Mouse (Mus musculus): ENCODE results near the gene Grk6. TPM values are rescaled to one million over a fixed set of nuclear protein-coding genes. Genes with fewer than 3 reads are reported as not detected.

Gene Grk6
- polyA plus RNA-seq, 1 experiment from 2014 or later = 8.4 TPM

- WGBS (ENCODE audit: missing documents) = 9% methylated on average over 3 of the region's 3 CpGs
- Histone ChIP-seq H3K79me2 (ENCODE audit: inconsistent target) (no peaks in the 10 kb centered on the region), H3K27ac (no peak overlapping the region), H3K36me3 (ENCODE audit: inconsistent target) (0 out of 2 replicates have a peak, but pooled peaks cover 2% of the 10 kb centered on the region), H3K4me3 (ENCODE audit: inconsistent target) (no peak overlapping the region)
These were observed 20.3 kb downstream of the Grk6 start for GRCm38 (mm10) chr13:55465184-55465583.

- Histone ChIP-seq H3K27ac (no peak overlapping the region), H3K79me2 (ENCODE audit: inconsistent target) (no peaks in the 10 kb centered on the region), H3K4me3 (ENCODE audit: inconsistent target) (no peak overlapping the region), H3K36me3 (ENCODE audit: inconsistent target) (no peaks in the 10 kb centered on the region)
- WGBS (ENCODE audit: missing documents) = 29% methylated on average over 5 of the region's 5 CpGs
These were observed 21.1 kb downstream of the Grk6 start for GRCm38 (mm10) chr13:55465830-55466440.

- Histone ChIP-seq H3K27ac (no peak overlapping the region), H3K36me3 (ENCODE audit: inconsistent target) (no peaks in the 10 kb centered on the region), H3K4me3 (ENCODE audit: inconsistent target) (no peak overlapping the region), H3K79me2 (ENCODE audit: inconsistent target) (no peaks in the 10 kb centered on the region)
- WGBS (ENCODE audit: missing documents) = 54% methylated on average over 13 of the region's 13 CpGs
These were observed 24.1 kb downstream of the Grk6 start for GRCm38 (mm10) chr13:55468851-55469560.

GRCm38 (mm10) chr13:55470372-55470771 is 25.5 kb downstream of the Grk6 start:
- H3K79me2 ChIP-seq (ENCODE audit: inconsistent target) = no peaks in the 10 kb centered on the region
- H3K27ac ChIP-seq = no peak overlapping the region
- H3K4me3 ChIP-seq (ENCODE audit: inconsistent target) = no peak overlapping the region
- WGBS (ENCODE audit: missing documents) = 72% methylated on average over 9 of the region's 9 CpGs
- no peaks in the 10 kb centered on the region for H3K36me3 ChIP-seq (ENCODE audit: inconsistent target)

GRCm38 (mm10) chr13:55471156-55471818 is 26.4 kb downstream of the Grk6 start:
- Histone ChIP-seq H3K4me3 (ENCODE audit: inconsistent target) (no peak overlapping the region), H3K79me2 (ENCODE audit: inconsistent target) (no peaks in the 10 kb centered on the region), H3K27ac (no peak overlapping the region), H3K36me3 (ENCODE audit: inconsistent target) (no peaks in the 10 kb centered on the region)
- 2% methylated on average over 49 of the region's 54 CpGs for WGBS (ENCODE audit: missing documents)

- H3K36me3 ChIP-seq (ENCODE audit: inconsistent target) = no peaks in the 10 kb centered on the region
- H3K79me2 ChIP-seq (ENCODE audit: inconsistent target) = no peaks in the 10 kb centered on the region
- no peak overlapping the region for H3K4me3 ChIP-seq (ENCODE audit: inconsistent target)
- under 1% methylated on average over 31 of the region's 31 CpGs for WGBS (ENCODE audit: missing documents)
- no peak overlapping the region for H3K27ac ChIP-seq
These were observed 26.9 kb downstream of the Grk6 start for GRCm38 (mm10) chr13:55471819-55472131.

GRCm38 (mm10) chr13:55472132-55473022 is 27.5 kb downstream of the Grk6 start:
- Histone ChIP-seq H3K79me2 (ENCODE audit: inconsistent target) (no peaks in the 10 kb centered on the region), H3K36me3 (ENCODE audit: inconsistent target) (no peaks in the 10 kb centered on the region), H3K4me3 (ENCODE audit: inconsistent target) (no peak overlapping the region), H3K27ac (no peak overlapping the region)
- WGBS (ENCODE audit: missing documents) = 1% methylated on average over 100 of the region's 103 CpGs

- H3K27ac ChIP-seq = no peak overlapping the region
- H3K4me3 ChIP-seq (ENCODE audit: inconsistent target) = no peak overlapping the region
- 37% methylated on average over 18 of the region's 18 CpGs for WGBS (ENCODE audit: missing documents)
- H3K36me3 ChIP-seq (ENCODE audit: inconsistent target) = no peaks in the 10 kb centered on the region
- H3K79me2 ChIP-seq (ENCODE audit: inconsistent target) = no peaks in the 10 kb centered on the region
These were observed 28.4 kb downstream of the Grk6 start for GRCm38 (mm10) chr13:55473076-55473831.

- Histone ChIP-seq H3K79me2 (ENCODE audit: inconsistent target) (no peaks in the 10 kb centered on the region), H3K36me3 (ENCODE audit: inconsistent target) (no peaks in the 10 kb centered on the region), H3K27ac (no peak overlapping the region), H3K4me3 (ENCODE audit: inconsistent target) (no peak overlapping the region)
- 53% methylated on average over 11 of the region's 11 CpGs for WGBS (ENCODE audit: missing documents)
These were observed 29.1 kb downstream of the Grk6 start for GRCm38 (mm10) chr13:55473961-55474360.

- no peak overlapping the region for H3K27ac ChIP-seq
- H3K36me3 ChIP-seq (ENCODE audit: inconsistent target) = no peaks in the 10 kb centered on the region
- no peaks in the 10 kb centered on the region for H3K79me2 ChIP-seq (ENCODE audit: inconsistent target)
- H3K4me3 ChIP-seq (ENCODE audit: inconsistent target) = no peak overlapping the region
- 16% methylated on average over 5 of the region's 5 CpGs for WGBS (ENCODE audit: missing documents)
These were observed 29.8 kb downstream of the Grk6 start for GRCm38 (mm10) chr13:55474621-55475069.

GRCm38 (mm10) chr13:55475750-55476149 is 30.9 kb downstream of the Grk6 start:
- WGBS (ENCODE audit: missing documents) = 93% methylated on average over 5 of the region's 5 CpGs
- Histone ChIP-seq H3K27ac (no peak overlapping the region), H3K36me3 (ENCODE audit: inconsistent target) (no peaks in the 10 kb centered on the region), H3K79me2 (ENCODE audit: inconsistent target) (no peaks in the 10 kb centered on the region), H3K4me3 (ENCODE audit: inconsistent target) (no peak overlapping the region)

- H3K36me3 ChIP-seq (ENCODE audit: inconsistent target) = no peaks in the 10 kb centered on the region
- H3K79me2 ChIP-seq (ENCODE audit: inconsistent target) = no peaks in the 10 kb centered on the region
- H3K4me3 ChIP-seq (ENCODE audit: inconsistent target) = no peak overlapping the region
- 98% methylated on average over 6 of the region's 8 CpGs for WGBS (ENCODE audit: missing documents)
- no peak overlapping the region for H3K27ac ChIP-seq
These were observed 31.4 kb downstream of the Grk6 start for GRCm38 (mm10) chr13:55476256-55476655.

GRCm38 (mm10) chr13:55477492-55477891 is 32.6 kb downstream of the Grk6 start:
- Histone ChIP-seq H3K27ac (no peak overlapping the region), H3K36me3 (ENCODE audit: inconsistent target) (no peaks in the 10 kb centered on the region), H3K79me2 (ENCODE audit: inconsistent target) (no peaks in the 10 kb centered on the region), H3K4me3 (ENCODE audit: inconsistent target) (no peak overlapping the region)
- WGBS (ENCODE audit: missing documents) = 88% methylated on average over 14 of the region's 16 CpGs

GRCm38 (mm10) chr13:55478036-55478435 is 33.2 kb downstream of the Grk6 start:
- Histone ChIP-seq H3K79me2 (ENCODE audit: inconsistent target) (no peaks in the 10 kb centered on the region), H3K27ac (no peak overlapping the region), H3K36me3 (ENCODE audit: inconsistent target) (no peaks in the 10 kb centered on the region), H3K4me3 (ENCODE audit: inconsistent target) (no peak overlapping the region)
- 74% methylated on average over 5 of the region's 5 CpGs for WGBS (ENCODE audit: missing documents)

Measured in macrophage (primary cell).